Mouse (Mus musculus) neural tube, embryonic 12.5 days (tissue): ENCODE measurements around the gene Tent4a. TPM values are rescaled to one million over a fixed set of nuclear protein-coding genes. Genes with fewer than 3 reads are reported as not detected.

ENCODE experiments used
- ATAC-seq: fragments of 200-750 bp; cut with Nextera tagmentation; 2 replicates; pipeline ENCODE4 v1.8.0; 2017; ENCODE audit warnings: low read depth, mild to moderate bottlenecking, moderate TSS enrichment, moderate library complexity; ENCODE audit not compliant: low FRiP score
- H3K27ac ChIP-seq: fragments of 300-500 bp; sonication (generic); 2 replicates; pipeline ENCODE4 v1.5.1; 2016
- H3K27me3 ChIP-seq: fragments of 300-500 bp; sonication (generic); replicated peaks from 2 replicates; pipeline ENCODE4 v1.6.1; 2016; ENCODE audit warnings: mild to moderate bottlenecking
- H3K36me3 ChIP-seq: fragments of 300-500 bp; sonication (generic); 2 replicates; pipeline ENCODE4 v1.6.1; 2016; ENCODE audit warnings: mild to moderate bottlenecking
- H3K4me1 ChIP-seq: fragments of 300-500 bp; sonication (generic); 2 replicates; pipeline ENCODE4 v1.6.1; 2016
- H3K4me2 ChIP-seq: fragments of 300-500 bp; sonication (generic); replicated peaks from 2 replicates; pipeline ENCODE4 v1.6.1; 2016; ENCODE audit warnings: mild to moderate bottlenecking
- H3K4me3 ChIP-seq: fragments of 300-500 bp; sonication (generic); 2 replicates; pipeline ENCODE4 v1.5.1; 2016
- H3K9ac ChIP-seq: fragments of 300-500 bp; sonication (generic); 2 replicates; pipeline ENCODE4 v1.6.1; 2016; ENCODE audit warnings: mild to moderate bottlenecking
- H3K9me3 ChIP-seq: fragments of 300-500 bp; sonication (generic); 2 replicates; pipeline ENCODE4 v1.6.1; 2016; ENCODE audit warnings: mild to moderate bottlenecking
- WGBS: fragments of 180-500 bp; shearing (Covaris S2); methylation state at CpG from one replicate; pipeline ENCODE4 v1.1.7; 2016; 5-methylcytosine and 5-hydroxymethylcytosine counted together
- polyA plus RNA-seq: library from polyadenylated mRNA; unstranded; fragments of >200 nt; fragmentation: Nextera tagmentation; extraction: Ambion mirVana; gene quantifications from 2 replicates; pipeline ENCODE4 v1.2.1, GENCODE M21; 2016

Gene Tent4a
- polyA plus RNA-seq, 1 experiment from 2014 or later: 8.2 TPM

DNA sequence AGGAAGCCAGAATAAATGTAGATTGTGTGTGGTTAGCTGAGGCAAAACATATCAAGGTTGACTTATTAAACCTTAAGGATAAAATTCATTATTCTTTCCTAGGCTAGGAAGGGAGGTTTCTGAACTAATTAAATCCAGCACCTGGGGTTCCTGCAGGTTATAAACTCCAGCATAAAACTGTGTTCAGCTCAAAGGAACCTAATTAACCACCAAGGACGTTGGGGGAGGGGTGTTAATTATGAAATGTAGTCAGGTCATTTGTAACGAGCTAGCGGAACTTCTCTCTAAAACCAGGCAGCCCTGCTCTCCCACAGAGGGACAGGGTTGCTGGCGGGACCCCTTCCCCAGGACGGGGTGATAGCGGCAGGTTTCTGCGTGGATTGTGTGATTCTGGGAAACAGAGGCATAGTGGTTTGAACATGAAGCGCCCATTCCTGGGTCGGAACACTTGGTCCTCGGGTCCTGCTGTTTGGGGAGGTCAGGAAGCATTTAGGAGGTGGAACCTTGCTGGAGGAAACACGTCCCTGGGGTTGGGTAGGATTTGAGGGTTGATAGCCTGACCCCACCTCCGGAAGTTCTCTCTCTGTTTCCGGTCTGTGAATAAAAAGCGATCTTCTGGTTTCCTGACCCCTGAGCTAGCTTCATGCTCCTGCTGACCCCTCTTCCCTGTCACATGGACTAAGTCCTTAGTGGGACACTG lies 78.8 kb downstream of the Tent4a start:
- no peaks in the 10 kb centered on the region for H3K9me3 ChIP-seq
- H3K36me3 ChIP-seq: no peaks in the 10 kb centered on the region
- H3K4me2 ChIP-seq: no peak overlapping the region
- H3K4me1 ChIP-seq: no peaks in the 10 kb centered on the region
- H3K27me3 ChIP-seq: no peaks in the 10 kb centered on the region
- no peak overlapping the region for H3K27ac ChIP-seq
- no peak overlapping the region for H3K4me3 ChIP-seq
- peak; percentile 23; the same call in 1 of the 2 replicates for ATAC-seq
- WGBS: 79% methylated on average over 14 of the region's 14 CpGs
- H3K9ac ChIP-seq: no peak overlapping the region

Other genes with a start within 250 kb of the Tent4a start
- 99.4 and 106 TPM in 2 replicates for gene Nsun2, start 871 bp downstream of the Tent4a start, polyA plus RNA-seq
- gene Srd5a1, start 76.8 kb upstream of the Tent4a start, polyA plus RNA-seq: 21.1 and 25.9 TPM in 2 replicates
- gene Ube2ql1, start 205.3 kb upstream of the Tent4a start, polyA plus RNA-seq: 31.3 and 34.3 TPM in 2 replicates